Mouse (Mus musculus) limb, embryonic 12.5 days (tissue): ENCODE data around the gene Pnkd. TPM values are rescaled to one million over a fixed set of nuclear protein-coding genes. Genes with fewer than 3 reads are reported as not detected.

Source experiments
- ATAC-seq: fragments of 200-750 bp; cut with Nextera tagmentation; 2 replicates; pipeline ENCODE4 v1.8.0; 2017; ENCODE audit warnings: low read depth, moderate TSS enrichment; ENCODE audit not compliant: insufficient number of reproducible peaks, insufficient read depth, low FRiP score, low TSS enrichment
- H3K27ac ChIP-seq: fragments of 300-500 bp; sonication (generic); 2 replicates; pipeline ENCODE4 v1.5.1; 2016; ENCODE audit warnings: mild to moderate bottlenecking, moderate library complexity
- H3K27me3 ChIP-seq: fragments of 300-500 bp; sonication (generic); 2 replicates; pipeline ENCODE4 v1.6.1; 2016; ENCODE audit warnings: mild to moderate bottlenecking, moderate library complexity
- H3K36me3 ChIP-seq: fragments of 300-500 bp; sonication (generic); 2 replicates; pipeline ENCODE4 v1.6.1; 2016; ENCODE audit warnings: mild to moderate bottlenecking, moderate library complexity
- H3K4me1 ChIP-seq: fragments of 300-500 bp; sonication (generic); replicated peaks from 2 replicates; pipeline ENCODE4 v1.6.1; 2016
- H3K4me2 ChIP-seq: fragments of 300-500 bp; sonication (generic); 2 replicates; pipeline ENCODE4 v1.6.1; 2016; ENCODE audit warnings: mild to moderate bottlenecking, moderate library complexity
- H3K4me3 ChIP-seq: fragments of 300-500 bp; sonication (generic); replicated peaks from 2 replicates; pipeline ENCODE4 v1.5.1; 2016; ENCODE audit warnings: mild to moderate bottlenecking
- H3K9ac ChIP-seq: fragments of 300-500 bp; sonication (generic); replicated peaks from 2 replicates; pipeline ENCODE4 v1.6.1; 2016; ENCODE audit warnings: mild to moderate bottlenecking, moderate library complexity
- H3K9me3 ChIP-seq: fragments of 300-500 bp; sonication (generic); 2 replicates; pipeline ENCODE4 v1.6.1; 2016; ENCODE audit warnings: mild to moderate bottlenecking, moderate library complexity
- WGBS: fragments of 180-500 bp; shearing (Covaris S2); methylation state at CpG from one replicate; pipeline ENCODE4 v1.1.7; 2016; 5-methylcytosine and 5-hydroxymethylcytosine counted together
- polyA plus RNA-seq: library from polyadenylated mRNA; unstranded; fragments of >200 nt; fragmentation: Nextera tagmentation; extraction: Ambion mirVana; gene quantifications from 2 replicates; pipeline ENCODE4 v1.2.1, GENCODE M21; 2016

Gene Pnkd
- polyA plus RNA-seq, 1 experiment from 2014 or later, result 106 TPM

DNA sequence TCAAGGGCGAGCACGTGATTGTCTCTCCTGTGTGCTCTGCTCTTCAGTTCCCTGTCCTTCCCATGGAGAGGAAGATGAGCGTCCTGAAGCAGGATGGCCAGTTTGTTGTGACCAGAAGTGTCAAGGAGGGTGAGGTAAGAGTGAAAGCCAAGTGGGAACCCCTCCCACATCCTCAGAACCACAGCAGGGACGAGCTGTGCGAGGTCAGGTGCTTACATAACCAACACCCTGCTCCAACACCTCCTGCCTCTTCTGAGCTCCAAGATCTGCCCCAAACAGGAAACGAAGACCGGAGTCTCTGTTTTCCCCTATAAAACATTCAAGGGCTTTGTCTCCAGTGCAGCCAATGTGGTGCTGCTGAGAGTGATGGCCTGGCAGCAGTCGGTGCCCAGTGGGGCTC is 79.5 kb downstream of the Pnkd start:
- Histone ChIP-seq H3K4me1 (peaks cover 25% of the 10 kb centered on the region), H3K9me3 (no peaks in the 10 kb centered on the region), H3K9ac (no peak overlapping the region), H3K36me3 (no peaks in the 10 kb centered on the region), H3K27ac (no peak overlapping the region), H3K27me3 (peaks cover 5% of the 10 kb centered on the region; the same call in 1 of the 2 replicates), H3K4me3 (no peak overlapping the region), H3K4me2 (no peak overlapping the region)
- 71% methylated on average over 8 of the region's 8 CpGs for WGBS
- no peak for ATAC-seq

GRCm38 (mm10) chr1:74367886-74368645 is 83.3 kb downstream of the Pnkd start:
- H3K27ac ChIP-seq, result no peak overlapping the region
- peaks cover 5% of the 10 kb centered on the region; the same call in 1 of the 2 replicates for H3K27me3 ChIP-seq
- peak overlapping the region; percentile 66 for H3K4me2 ChIP-seq
- H3K4me1 ChIP-seq, result peaks cover 11% of the 10 kb centered on the region
- H3K4me3 ChIP-seq, result peak overlapping the region; percentile 37
- peak overlapping the region; percentile 59 for H3K9ac ChIP-seq
- H3K36me3 ChIP-seq, result no peaks in the 10 kb centered on the region
- no peaks in the 10 kb centered on the region for H3K9me3 ChIP-seq
- ATAC-seq, result peak; percentile 63; the same call in 1 of the 2 replicates
- 14% methylated on average over 34 of the region's 34 CpGs for WGBS

DNA sequence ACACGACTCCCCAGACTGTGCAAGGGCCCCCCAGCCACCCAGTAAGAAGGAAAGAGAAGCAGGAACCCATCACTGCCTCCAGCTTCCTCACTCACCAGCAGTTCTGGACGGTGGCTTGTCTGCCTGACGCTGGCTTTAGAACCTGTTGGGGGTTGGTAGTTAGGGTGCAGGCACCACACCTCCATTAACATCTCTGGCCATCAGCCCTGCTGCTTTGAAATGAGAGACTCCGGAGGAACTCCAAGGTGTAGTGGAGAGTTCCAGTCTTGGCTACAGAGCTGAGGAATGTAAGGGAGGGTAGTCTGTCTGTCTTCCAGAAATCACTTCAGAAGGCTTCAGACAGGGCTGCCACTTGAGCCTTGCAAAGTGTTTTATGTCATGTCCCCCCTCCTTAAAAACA is 85.3 kb downstream of the Pnkd start:
- peaks cover 10% of the 10 kb centered on the region for H3K4me1 ChIP-seq

GRCm38 (mm10) chr1:74373372-74373771 is 88.6 kb downstream of the Pnkd start:
- Histone ChIP-seq H3K4me1 (peaks cover 19% of the 10 kb centered on the region), H3K4me2 (no peak overlapping the region), H3K9ac (no peak overlapping the region), H3K9me3 (no peaks in the 10 kb centered on the region), H3K4me3 (no peak overlapping the region), H3K27ac (no peak overlapping the region), H3K27me3 (no peaks in the 10 kb centered on the region), H3K36me3 (no peaks in the 10 kb centered on the region)
- 70% methylated on average over 4 of the region's 4 CpGs for WGBS
- ATAC-seq, result no peak

More for the DNA sequence above, 85.3 kb downstream of the Pnkd start:
- WGBS, result 35% methylated on average over 4 of the region's 4 CpGs
- no peak overlapping the region for H3K4me2 ChIP-seq
- no peak overlapping the region for H3K9ac ChIP-seq
- H3K36me3 ChIP-seq, result no peaks in the 10 kb centered on the region
- no peak overlapping the region for H3K4me3 ChIP-seq
- H3K27me3 ChIP-seq, result peaks cover 5% of the 10 kb centered on the region; the same call in 1 of the 2 replicates
- no peak overlapping the region for H3K27ac ChIP-seq
- ATAC-seq, result no peak
- H3K9me3 ChIP-seq, result no peaks in the 10 kb centered on the region

DNA sequence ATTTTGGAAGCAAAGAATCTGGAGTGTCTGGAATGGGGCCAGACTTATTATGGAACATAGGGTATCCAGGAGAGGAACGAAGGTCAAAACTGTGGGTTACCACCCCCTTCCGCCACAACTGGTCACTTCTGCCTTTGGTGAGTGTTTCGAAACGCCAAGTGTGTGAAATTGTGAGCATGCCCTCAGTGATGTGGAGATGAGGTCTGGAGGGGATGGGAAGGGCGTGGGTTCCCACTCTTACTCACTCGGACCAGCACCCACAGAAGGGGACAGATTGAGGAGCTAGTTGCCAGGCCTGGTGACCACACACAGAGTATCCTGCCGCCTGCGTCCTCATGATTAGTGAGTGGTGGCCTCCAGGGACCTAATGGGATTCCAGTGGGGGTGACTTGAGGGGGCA is 90.2 kb downstream of the Pnkd start, which contains the start of gene Slc11a1:
TSS of gene Slc11a1 (plus strand) at position 216 of the 400 bp plus-strand sequence.
- Histone ChIP-seq H3K4me2 (no peak within 1 kb of the TSS), H3K36me3 (no peaks in the 10 kb centered on the region), H3K27ac (no peak within 1 kb of the TSS), H3K9me3 (no peaks in the 10 kb centered on the region), H3K27me3 (no peaks in the 10 kb centered on the region), H3K9ac (no peak within 1 kb of the TSS), H3K4me1 (peaks cover 17% of the 10 kb centered on the region), H3K4me3 (no peak within 1 kb of the TSS)
- ATAC-seq, result no peak
- 68% methylated on average over 8 of the region's 8 CpGs for WGBS

DNA sequence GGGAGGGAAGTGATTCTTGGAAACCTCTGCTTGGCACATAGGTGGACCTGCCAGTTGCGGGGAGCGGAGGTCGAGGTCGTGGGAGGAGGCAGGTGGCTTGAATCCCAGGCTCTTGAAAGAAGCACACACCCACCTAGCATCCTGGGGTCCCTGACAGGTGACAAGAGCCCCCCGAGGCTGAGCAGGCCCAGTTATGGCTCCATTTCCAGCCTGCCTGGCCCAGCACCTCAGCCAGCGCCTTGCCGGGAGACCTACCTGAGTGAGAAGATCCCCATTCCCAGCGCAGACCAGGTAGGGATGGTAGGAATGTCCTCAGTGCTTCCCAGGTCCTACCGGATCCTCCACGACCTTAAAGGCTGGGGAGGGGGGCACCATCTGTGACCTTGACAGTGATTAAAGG is 90.8 kb downstream of the Pnkd start:
- H3K4me1 ChIP-seq, result peaks cover 17% of the 10 kb centered on the region
- H3K9ac ChIP-seq, result no peak overlapping the region
- H3K4me3 ChIP-seq, result no peak overlapping the region
- H3K27ac ChIP-seq, result no peak overlapping the region
- H3K4me2 ChIP-seq, result no peak overlapping the region
- 78% methylated on average over 10 of the region's 10 CpGs for WGBS
- ATAC-seq, result 0 out of 2 replicates have a peak, but pooled peaks have one; percentile 8
- H3K36me3 ChIP-seq, result no peaks in the 10 kb centered on the region
- no peaks in the 10 kb centered on the region for H3K27me3 ChIP-seq
- no peaks in the 10 kb centered on the region for H3K9me3 ChIP-seq

- peaks cover 17% of the 10 kb centered on the region for H3K4me1 ChIP-seq
- H3K9ac ChIP-seq, result no peak overlapping the region
- H3K27ac ChIP-seq, result no peak overlapping the region
- 78% methylated on average over 4 of the region's 4 CpGs for WGBS
- H3K27me3 ChIP-seq, result no peaks in the 10 kb centered on the region
- ATAC-seq, result no peak
- no peaks in the 10 kb centered on the region for H3K9me3 ChIP-seq
- no peaks in the 10 kb centered on the region for H3K36me3 ChIP-seq
- H3K4me3 ChIP-seq, result no peak overlapping the region
- H3K4me2 ChIP-seq, result no peak overlapping the region
Observed at GRCm38 (mm10) chr1:74376396-74376795, 91.7 kb downstream of the Pnkd start.

GRCm38 (mm10) chr1:74379058-74379504 is 94.4 kb downstream of the Pnkd start:
- Histone ChIP-seq H3K4me3 (no peak overlapping the region), H3K36me3 (no peaks in the 10 kb centered on the region), H3K4me2 (no peak overlapping the region), H3K4me1 (peaks cover 17% of the 10 kb centered on the region), H3K9me3 (no peaks in the 10 kb centered on the region), H3K27me3 (no peaks in the 10 kb centered on the region), H3K9ac (no peak overlapping the region), H3K27ac (no peak overlapping the region)
- 81% methylated on average over 7 of the region's 7 CpGs for WGBS
- ATAC-seq, result no peak

DNA sequence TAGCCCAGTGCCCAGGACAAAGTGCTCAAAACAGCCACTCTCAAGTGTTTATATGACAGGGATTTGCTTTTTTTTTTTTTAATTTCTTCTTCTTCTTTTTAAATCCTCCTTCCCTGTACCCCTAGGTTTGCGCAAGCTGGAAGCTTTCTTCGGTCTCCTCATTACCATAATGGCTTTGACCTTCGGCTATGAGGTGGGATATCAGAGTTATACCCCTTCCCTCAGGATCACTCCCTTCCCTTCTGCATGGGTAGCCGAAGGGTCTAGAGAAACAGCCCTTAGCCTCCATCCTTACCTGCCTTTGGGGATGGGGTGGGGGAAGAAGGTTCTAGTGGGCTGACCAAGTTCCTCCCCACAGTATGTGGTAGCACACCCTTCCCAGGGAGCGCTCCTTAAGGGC is 95.8 kb downstream of the Pnkd start:
- H3K27ac ChIP-seq, result no peak overlapping the region
- no peak overlapping the region for H3K9ac ChIP-seq
- H3K36me3 ChIP-seq, result no peaks in the 10 kb centered on the region
- H3K4me1 ChIP-seq, result peaks cover 15% of the 10 kb centered on the region
- no peak overlapping the region for H3K4me2 ChIP-seq
- no peak for ATAC-seq
- no peaks in the 10 kb centered on the region for H3K9me3 ChIP-seq
- WGBS, result 86% methylated on average over 5 of the region's 5 CpGs
- no peak overlapping the region for H3K4me3 ChIP-seq
- no peaks in the 10 kb centered on the region for H3K27me3 ChIP-seq

GRCm38 (mm10) chr1:74381588-74382021 is 96.9 kb downstream of the Pnkd start:
- H3K4me2 ChIP-seq, result no peak overlapping the region
- H3K36me3 ChIP-seq, result no peaks in the 10 kb centered on the region
- WGBS, result 90% methylated on average over 10 of the region's 10 CpGs
- no peak overlapping the region for H3K9ac ChIP-seq
- H3K27me3 ChIP-seq, result no peaks in the 10 kb centered on the region
- peaks cover 4% of the 10 kb centered on the region for H3K4me1 ChIP-seq
- no peak overlapping the region for H3K4me3 ChIP-seq
- H3K9me3 ChIP-seq, result no peaks in the 10 kb centered on the region
- no peak overlapping the region for H3K27ac ChIP-seq
- no peak for ATAC-seq

DNA sequence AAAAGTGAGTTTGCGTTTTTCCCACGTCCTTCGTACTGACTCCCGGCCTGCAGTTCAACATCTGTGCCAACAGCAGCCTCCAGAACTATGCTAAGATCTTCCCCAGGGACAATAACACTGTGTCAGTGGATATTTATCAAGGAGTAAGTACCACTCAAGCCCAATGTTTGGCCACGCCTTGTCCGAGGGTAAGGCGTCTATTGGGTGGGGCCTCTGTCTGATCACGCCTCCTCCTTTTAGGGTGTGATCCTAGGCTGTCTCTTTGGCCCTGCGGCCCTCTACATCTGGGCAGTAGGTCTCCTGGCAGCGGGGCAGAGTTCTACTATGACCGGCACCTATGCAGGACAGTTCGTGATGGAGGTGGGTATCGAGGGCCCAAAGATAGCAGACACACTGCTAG is 98.7 kb downstream of the Pnkd start:
- no peak overlapping the region for H3K9ac ChIP-seq
- no peak overlapping the region for H3K4me2 ChIP-seq
- no peak overlapping the region for H3K4me3 ChIP-seq
- H3K27me3 ChIP-seq, result no peaks in the 10 kb centered on the region
- H3K36me3 ChIP-seq, result no peaks in the 10 kb centered on the region
- H3K4me1 ChIP-seq, result peaks cover 9% of the 10 kb centered on the region; the same call in 1 of the 2 replicates
- WGBS, result 86% methylated on average over 13 of the region's 13 CpGs
- no peak for ATAC-seq
- H3K9me3 ChIP-seq, result no peaks in the 10 kb centered on the region
- H3K27ac ChIP-seq, result no peak overlapping the region
